ENCODE assay signal across 9 mouse cellular contexts in genomic region chr1:33721020-33721419, GRCm38 (mm10). TPM values are rescaled to one million over a fixed set of nuclear protein-coding genes. Genes with fewer than 3 reads are reported as not detected.
A peak's percentile ranks its signal among the peaks of the same experiment; 100 is the strongest.
DNase-seq lines count a peak whose midpoint lies in the region; ATAC-seq and TF ChIP-seq lines count a peak whose summit lies in the region.
"Had no signal": no experiment of that assay in that cellular context is flagged by ENCODE, and none has a peak within 500 bp of the region (broad histone marks: within the 10 kb centered on the region; RNA-seq: fewer than 3 reads in every experiment).

No protein-coding gene starts in this region.

- no peak for TF ChIP-seq EP300 in liver, postnatal 0 days (IDR thresholded peaks at IDR 0.05; ENCODE audit: low read depth)

- no peak for TF ChIP-seq CTCF in liver, postnatal 0 days (IDR thresholded peaks at IDR 0.05; ENCODE audit: low read depth)
- TF ChIP-seq CTCF in intestine, postnatal 0 days (IDR thresholded peaks at IDR 0.05; ENCODE audit: low read depth) = no peak

- no peaks in the 10 kb centered on the region; the same call in 1 of the 2 replicates for H3K27me3 ChIP-seq in liver, embryonic 12.5 days (replicated peaks)
- no peaks in the 10 kb centered on the region for H3K27me3 ChIP-seq in liver, postnatal 0 days (ENCODE audit: insufficient read depth, low read length)
- H3K27me3 ChIP-seq in embryonic facial prominence, embryonic 14.5 days (replicated peaks; ENCODE audit: control insufficient read depth, insufficient read depth, low read length) = no peaks in the 10 kb centered on the region
- no peaks in the 10 kb centered on the region for H3K27me3 ChIP-seq in intestine, postnatal 0 days (replicated peaks; ENCODE audit: control insufficient read depth, insufficient read depth, low read length)
- no peaks in the 10 kb centered on the region for H3K27me3 ChIP-seq in neural tube, embryonic 15.5 days (replicated peaks)

- H3K9ac ChIP-seq in liver, embryonic 12.5 days = peak overlapping the region; percentile 86; the same call in 1 of the 2 replicates
- no peak overlapping the region for H3K9ac ChIP-seq in liver, postnatal 0 days (replicated peaks)
- 0 out of 2 replicates have a peak overlapping the region, but pooled peaks have one; percentile 87 for H3K9ac ChIP-seq in embryonic facial prominence, embryonic 14.5 days (ENCODE audit: low read depth, low read length)
- H3K9ac ChIP-seq in intestine, postnatal 0 days (ENCODE audit: low read depth, low read length) = no peak overlapping the region
- no peak overlapping the region; the same call in 1 of the 2 replicates for H3K9ac ChIP-seq in neural tube, embryonic 15.5 days (replicated peaks)

- peaks cover 16% of the 10 kb centered on the region for H3K4me1 ChIP-seq in liver, embryonic 12.5 days
- H3K4me1 ChIP-seq in liver, postnatal 0 days (ENCODE audit: insufficient read depth) = no peaks in the 10 kb centered on the region
- H3K4me1 ChIP-seq in embryonic facial prominence, embryonic 14.5 days (ENCODE audit: control insufficient read depth, insufficient read depth, low read length) = peaks cover 8% of the 10 kb centered on the region
- 0 out of 2 replicates have a peak, but pooled peaks cover 4% of the 10 kb centered on the region for H3K4me1 ChIP-seq in intestine, postnatal 0 days (replicated peaks; ENCODE audit: control insufficient read depth, insufficient read depth, low read length)
- peaks cover 16% of the 10 kb centered on the region for H3K4me1 ChIP-seq in neural tube, embryonic 15.5 days

- peak overlapping the region; percentile 75 for H3K4me3 ChIP-seq in liver, embryonic 12.5 days
- no peak overlapping the region for H3K4me3 ChIP-seq in liver, postnatal 0 days (ENCODE audit: low read depth, low read length)
- peak overlapping the region; percentile 76 for H3K4me3 ChIP-seq in embryonic facial prominence, embryonic 14.5 days (ENCODE audit: low read depth, low read length)
- H3K4me3 ChIP-seq in intestine, postnatal 0 days (ENCODE audit: low read depth, low read length) = no peak overlapping the region
- H3K4me3 ChIP-seq in neural tube, embryonic 15.5 days (replicated peaks) = peak overlapping the region; percentile 91

- intact Hi-C loops in gastrocnemius, postnatal 14 days (cut with DNase I; ENCODE audit: low total_unique reads) = no loop called here

- 79% methylated on average over 7 of the region's 7 CpGs for WGBS in liver, embryonic 12.5 days (ENCODE audit: insufficient replicate concordance)
- 78% methylated on average over 7 of the region's 7 CpGs for WGBS in liver, postnatal 0 days (ENCODE audit: insufficient replicate concordance)
- 75% methylated on average over 7 of the region's 7 CpGs for WGBS in embryonic facial prominence, embryonic 14.5 days
- 89% methylated on average over 7 of the region's 7 CpGs for WGBS in intestine, postnatal 0 days
- WGBS in neural tube, embryonic 15.5 days = 69% methylated on average over 7 of the region's 7 CpGs

- ATAC-seq in liver, embryonic 12.5 days = no peak
- no peak for ATAC-seq in liver, postnatal 0 days
- no peak for ATAC-seq in embryonic facial prominence, embryonic 14.5 days (ENCODE audit: low read depth)
- ATAC-seq in intestine, postnatal 0 days = no peak
- ATAC-seq in neural tube, embryonic 15.5 days (ENCODE audit: low FRiP score) = no peak
- no peak for ATAC-seq in activated CD4-positive, CD25-positive, alpha-beta regulatory T cell, adult 4 months

- peaks cover 39% of the 10 kb centered on the region for H3K36me3 ChIP-seq in liver, embryonic 12.5 days
- H3K36me3 ChIP-seq in liver, postnatal 0 days (replicated peaks; ENCODE audit: insufficient read depth, low read length) = peaks cover 9% of the 10 kb centered on the region
- H3K36me3 ChIP-seq in embryonic facial prominence, embryonic 14.5 days (ENCODE audit: control insufficient read depth, insufficient read depth, low read length) = peaks cover 42% of the 10 kb centered on the region
- peaks cover 27% of the 10 kb centered on the region for H3K36me3 ChIP-seq in intestine, postnatal 0 days (ENCODE audit: control insufficient read depth, insufficient read depth)
- H3K36me3 ChIP-seq in neural tube, embryonic 15.5 days = peaks cover 28% of the 10 kb centered on the region

- no peak overlapping the region for H3K27ac ChIP-seq in liver, embryonic 12.5 days
- no peak overlapping the region for H3K27ac ChIP-seq in liver, postnatal 0 days (ENCODE audit: low read depth)
- no peak overlapping the region for H3K27ac ChIP-seq in embryonic facial prominence, embryonic 14.5 days (replicated peaks; ENCODE audit: low read depth, low read length)
- no peak overlapping the region for H3K27ac ChIP-seq in intestine, postnatal 0 days (ENCODE audit: low read depth, low read length)
- H3K27ac ChIP-seq in neural tube, embryonic 15.5 days (replicated peaks) = no peak overlapping the region

- DNase-seq in liver, postnatal 0 days = no peak
- DNase-seq in embryonic facial prominence, embryonic 14.5 days (ENCODE audit: low spot score) = no peak
- no peak for DNase-seq in right cerebral cortex, adult 2 months (ENCODE audit: low spot score in 2 of 2)
- DNase-seq in gastrocnemius, postnatal 14 days = no peak
- DNase-seq: right cerebral cortex, postnatal 14 days had no signal

- no peaks in the 10 kb centered on the region for H3K9me3 ChIP-seq in liver, embryonic 12.5 days (replicated peaks)
- H3K9me3 ChIP-seq in liver, postnatal 0 days (ENCODE audit: low read length) = no peaks in the 10 kb centered on the region
- no peaks in the 10 kb centered on the region for H3K9me3 ChIP-seq in embryonic facial prominence, embryonic 14.5 days (ENCODE audit: control insufficient read depth, low read length)
- no peaks in the 10 kb centered on the region for H3K9me3 ChIP-seq in intestine, postnatal 0 days (ENCODE audit: control insufficient read depth)
- H3K9me3 ChIP-seq in neural tube, embryonic 15.5 days (replicated peaks) = no peaks in the 10 kb centered on the region

- H3K4me2 ChIP-seq in liver, embryonic 12.5 days = peak overlapping the region; percentile 94
- H3K4me2 ChIP-seq in liver, postnatal 0 days (ENCODE audit: low read depth, low read length) = no peak overlapping the region
- H3K4me2 ChIP-seq in embryonic facial prominence, embryonic 14.5 days (ENCODE audit: low read depth, low read length) = peak overlapping the region; percentile 54
- peak overlapping the region; percentile 96 for H3K4me2 ChIP-seq in intestine, postnatal 0 days (replicated peaks; ENCODE audit: low read depth)
- H3K4me2 ChIP-seq in neural tube, embryonic 15.5 days = peak overlapping the region; percentile 57

RNA-seq across cellular contexts. Expression of gene Rab23, which starts 1.3 kb away (rescaled TPM):
- polyA plus RNA-seq in liver, embryonic 12.5 days (2016; fragmentation: Nextera tagmentation; extraction: Ambion mirVana) = 8.4 and 8.9 TPM in 2 replicates
- polyA plus RNA-seq in liver, postnatal 0 days (2015; fragmentation: Nextera tagmentation; extraction: Ambion mirVana) = 2.3 and 2.8 TPM in 2 replicates
- polyA plus RNA-seq in embryonic facial prominence, embryonic 14.5 days (2014; fragmentation: Nextera tagmentation; extraction: Ambion mirVana) = 21.3 and 24.5 TPM in 2 replicates
- 9.7 and 11.5 TPM in 2 replicates for polyA plus RNA-seq in intestine, postnatal 0 days (2015; fragmentation: Nextera tagmentation; extraction: Ambion mirVana)
- polyA plus RNA-seq in neural tube, embryonic 15.5 days (2015; fragmentation: Nextera tagmentation; extraction: Ambion mirVana) = 31.1 and 32.4 TPM in 2 replicates
- polyA plus RNA-seq in activated CD4-positive, CD25-positive, alpha-beta regulatory T cell, adult 4 months (2017; shearing (Covaris generic)) = 1 to 10 TPM; 7.0 to 7.3 TPM
- 1 to 10 TPM; 6.5 to 7.0 TPM for total RNA-seq in gastrocnemius, postnatal 14 days (2021)

RNA-seq across cellular contexts. Expression of gene Bag2, which starts 36.6 kb away (rescaled TPM):
- polyA plus RNA-seq in liver, embryonic 12.5 days (2016; fragmentation: Nextera tagmentation; extraction: Ambion mirVana) = 75.9 and 87.7 TPM in 2 replicates
- polyA plus RNA-seq in liver, postnatal 0 days (2015; fragmentation: Nextera tagmentation; extraction: Ambion mirVana) = 12.8 and 16.0 TPM in 2 replicates
- polyA plus RNA-seq in embryonic facial prominence, embryonic 14.5 days (2014; fragmentation: Nextera tagmentation; extraction: Ambion mirVana) = 61.1 and 68.5 TPM in 2 replicates
- 26.0 and 27.4 TPM in 2 replicates for polyA plus RNA-seq in intestine, postnatal 0 days (2015; fragmentation: Nextera tagmentation; extraction: Ambion mirVana)
- 24.2 and 29.9 TPM in 2 replicates for polyA plus RNA-seq in neural tube, embryonic 15.5 days (2015; fragmentation: Nextera tagmentation; extraction: Ambion mirVana)
- 1 to 10 TPM; 1.7 to 4.7 TPM for polyA plus RNA-seq in activated CD4-positive, CD25-positive, alpha-beta regulatory T cell, adult 4 months (2017; shearing (Covaris generic))
- 10 to 100 TPM; 16.6 to 24.6 TPM for total RNA-seq in gastrocnemius, postnatal 14 days (2021)

RNA-seq across cellular contexts. Expression of gene Prim2, which starts 51.4 kb away (rescaled TPM):
- 49.2 and 50.0 TPM in 2 replicates for polyA plus RNA-seq in liver, embryonic 12.5 days (2016; fragmentation: Nextera tagmentation; extraction: Ambion mirVana)
- 14.1 and 15.7 TPM in 2 replicates for polyA plus RNA-seq in liver, postnatal 0 days (2015; fragmentation: Nextera tagmentation; extraction: Ambion mirVana)
- polyA plus RNA-seq in embryonic facial prominence, embryonic 14.5 days (2014; fragmentation: Nextera tagmentation; extraction: Ambion mirVana) = 26.6 and 31.2 TPM in 2 replicates
- 8.4 and 8.8 TPM in 2 replicates for polyA plus RNA-seq in intestine, postnatal 0 days (2015; fragmentation: Nextera tagmentation; extraction: Ambion mirVana)
- polyA plus RNA-seq in neural tube, embryonic 15.5 days (2015; fragmentation: Nextera tagmentation; extraction: Ambion mirVana) = 21.3 and 28.0 TPM in 2 replicates
- 10 to 100 TPM; 24.2 to 31.5 TPM for polyA plus RNA-seq in activated CD4-positive, CD25-positive, alpha-beta regulatory T cell, adult 4 months (2017; shearing (Covaris generic))
- total RNA-seq in gastrocnemius, postnatal 14 days (2021) = 1 to 10 TPM; 1.8 to 2.7 TPM

Comparison
In these comparisons a context has a peak if more than half of its experiments do, and no peak if none do; other contexts are left out.
1. H3K4me3 ChIP-seq: peak in liver, embryonic 12.5 days (single experiment), embryonic facial prominence, embryonic 14.5 days (single experiment) and neural tube, embryonic 15.5 days (single experiment); none in liver, postnatal 0 days (single experiment) and intestine, postnatal 0 days (single experiment).
2. H3K9ac ChIP-seq: peak in liver, embryonic 12.5 days (single experiment) and embryonic facial prominence, embryonic 14.5 days (single experiment); none in liver, postnatal 0 days (single experiment), intestine, postnatal 0 days (single experiment) and neural tube, embryonic 15.5 days (single experiment).